Mouse (Mus musculus): ENCODE results near the gene Ncbp3.

Ncbp3 gene

GRCm38 (mm10) chr11:73137116-73137515 lies 89.5 kb downstream of the Ncbp3 start:
- DNase-seq (ENCODE audit: low spot score in 2 of 2), result no peak

GRCm38 (mm10) chr11:73137591-73138501 lies 90.3 kb downstream of the Ncbp3 start, which contains the start of gene Haspin:
Gene Haspin, minus strand, starts transcription at chr11:73138294.
- DNase-seq (ENCODE audit: low spot score in 2 of 2), result peak; percentile 87 to 92

All from urinary bladder, postnatal 4 days (tissue).